Mouse (Mus musculus): ENCODE measurements around the gene Tcf7l1.

- TF ChIP-seq CTCF (IDR thresholded peaks at IDR 0.05; ENCODE audit: low read depth): peak; percentile 42
- TF ChIP-seq EP300 (IDR thresholded peaks at IDR 0.05; ENCODE audit: low read depth): peak; percentile 62; the same call in 1 of the 2 replicates
These were observed 117.9 kb downstream of the Tcf7l1 start for GRCm38 (mm10) chr6:72671129-72671528.
